Mouse (Mus musculus) embryonic facial prominence, embryonic 14.5 days (tissue): ENCODE results near the gene Lurap1l. TPM values are rescaled to one million over a fixed set of nuclear protein-coding genes. Genes with fewer than 3 reads are reported as not detected.

Experiments
- ATAC-seq: fragments of 200-750 bp; cut with Nextera tagmentation; 2 replicates; pipeline ENCODE4 v1.8.0; 2017; ENCODE audit warnings: low read depth, moderate number of reproducible peaks, moderate TSS enrichment
- DNase-seq: peaks from one replicate; pipeline ENCODE4 v3.0.0-alpha.2; 2015; ENCODE audit warnings: low spot score
- H3K27ac ChIP-seq: fragments of 300-500 bp; sonication (generic); replicated peaks from 2 replicates; pipeline ENCODE4 v1.5.1; 2014; ENCODE audit warnings: low read depth, mild to moderate bottlenecking, low read length, moderate library complexity
- H3K27me3 ChIP-seq: fragments of 300-500 bp; sonication (generic); replicated peaks from 2 replicates; pipeline ENCODE4 v1.6.1; 2014; ENCODE audit warnings: low read length; ENCODE audit not compliant: control insufficient read depth, insufficient read depth
- H3K36me3 ChIP-seq: fragments of 300-500 bp; sonication (generic); 2 replicates; pipeline ENCODE4 v1.6.1; 2014; ENCODE audit warnings: low read length, mixed read lengths; ENCODE audit not compliant: control insufficient read depth, insufficient read depth
- H3K4me1 ChIP-seq: fragments of 300-500 bp; sonication (generic); 2 replicates; pipeline ENCODE4 v1.6.1; 2014; ENCODE audit warnings: antibody characterized with exemption, low read length; ENCODE audit not compliant: control insufficient read depth, insufficient read depth
- H3K4me2 ChIP-seq: fragments of 300-500 bp; sonication (generic); 2 replicates; pipeline ENCODE4 v1.6.1; 2014; ENCODE audit warnings: low read depth, mild to moderate bottlenecking, low read length, moderate library complexity, mixed read lengths
- H3K4me3 ChIP-seq: fragments of 300-500 bp; sonication (generic); 2 replicates; pipeline ENCODE4 v1.5.1; 2014; ENCODE audit warnings: low read depth, mild to moderate bottlenecking, low read length
- H3K9ac ChIP-seq: fragments of 300-500 bp; sonication (generic); 2 replicates; pipeline ENCODE4 v1.6.1; 2014; ENCODE audit warnings: low read depth, mild to moderate bottlenecking, low read length, moderate library complexity, mixed read lengths
- H3K9me3 ChIP-seq: fragments of 300-500 bp; sonication (generic); 2 replicates; pipeline ENCODE4 v1.6.1; 2016; ENCODE audit warnings: low read length; ENCODE audit not compliant: control insufficient read depth
- WGBS: fragments of 180-500 bp; shearing (Covaris S2); extraction: QIAGEN DNeasy Blood & Tissue Kit; methylation state at CpG from one replicate; pipeline ENCODE4 v1.1.7; 2014; 5-methylcytosine and 5-hydroxymethylcytosine counted together
- polyA plus RNA-seq: library from polyadenylated mRNA; unstranded; fragments of >200 nt; fragmentation: Nextera tagmentation; extraction: Ambion mirVana; gene quantifications from 2 replicates; pipeline ENCODE4 v1.2.1, GENCODE M21; 2014

Lurap1l gene
- polyA plus RNA-seq, 1 experiment from 2014 or later = 14.8 TPM

DNA sequence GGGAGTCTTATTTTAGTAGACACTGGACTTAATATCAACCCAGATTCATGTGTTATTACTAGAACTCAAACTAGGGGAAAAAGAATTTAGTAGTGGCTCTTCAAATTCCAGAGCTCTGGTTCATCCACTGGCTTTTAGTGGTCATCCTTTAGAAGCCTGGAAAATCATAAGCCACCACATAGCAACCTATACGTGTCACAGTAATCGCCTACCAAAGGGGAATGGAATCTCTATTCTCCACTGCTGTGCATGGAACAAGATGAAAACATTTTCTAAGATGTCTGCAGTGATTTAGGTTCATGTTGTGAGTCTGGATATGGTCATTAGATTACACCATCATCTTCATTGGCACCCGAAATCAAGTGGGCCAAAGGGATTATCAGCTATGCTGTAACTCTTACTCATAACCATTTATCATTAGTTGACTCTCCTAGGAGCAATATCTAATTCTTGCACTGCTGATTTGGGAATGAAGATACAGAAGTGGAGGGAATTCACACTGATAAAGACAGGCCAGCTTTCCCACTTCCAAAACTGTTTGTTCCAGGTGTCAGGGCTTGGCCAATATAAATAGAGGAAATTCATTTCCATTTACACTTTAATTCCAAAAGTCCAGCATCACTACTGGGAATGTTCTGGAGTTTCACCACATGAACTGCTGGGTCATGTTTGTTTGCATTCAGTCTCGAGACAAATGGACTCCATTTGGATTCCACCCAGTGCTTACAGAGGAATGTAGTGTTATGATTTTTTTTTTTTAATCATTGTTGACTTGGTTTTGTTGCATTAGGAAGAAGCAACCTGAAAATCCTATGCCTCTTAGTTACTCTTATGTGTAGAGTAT is 11.4 kb downstream of the Lurap1l start:
- Histone ChIP-seq H3K4me2 (no peak overlapping the region), H3K9ac (no peak overlapping the region), H3K9me3 (no peaks in the 10 kb centered on the region), H3K27me3 (no peaks in the 10 kb centered on the region), H3K4me3 (no peak overlapping the region), H3K4me1 (no peaks in the 10 kb centered on the region), H3K27ac (no peak overlapping the region), H3K36me3 (no peaks in the 10 kb centered on the region)
- no peak for ATAC-seq
- 82% methylated on average over 4 of the region's 4 CpGs for WGBS
- DNase-seq = no peak

DNA sequence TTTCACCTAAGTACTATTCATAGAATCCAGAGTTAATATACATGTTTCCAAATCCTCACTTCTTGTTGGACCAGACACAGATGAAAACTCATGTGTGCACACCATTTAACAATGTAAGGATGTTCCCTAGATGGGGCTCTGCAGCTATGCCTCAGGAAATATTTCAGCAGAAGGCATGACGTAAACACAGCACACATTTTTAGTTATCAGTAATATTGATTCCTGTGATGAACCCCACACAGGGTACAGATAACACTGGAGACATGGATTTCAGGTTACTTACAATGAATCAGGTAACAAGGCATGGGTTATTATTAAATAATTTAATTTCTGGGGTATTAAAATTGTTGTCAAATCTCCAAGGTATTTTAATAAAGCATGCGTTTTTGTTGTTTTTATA is 12.2 kb downstream of the Lurap1l start:
- DNase-seq (no peak), ATAC-seq (no peak)
- Histone ChIP-seq H3K9ac (no peak overlapping the region), H3K4me1 (no peaks in the 10 kb centered on the region), H3K9me3 (no peaks in the 10 kb centered on the region), H3K4me3 (no peak overlapping the region), H3K27ac (no peak overlapping the region), H3K4me2 (no peak overlapping the region), H3K36me3 (no peaks in the 10 kb centered on the region), H3K27me3 (no peaks in the 10 kb centered on the region)
- 86% methylated on average over 2 of the region's 2 CpGs for whole genome bisulfite sequencing

- DNase-seq (no peak), ATAC-seq (no peak)
- Histone ChIP-seq H3K4me2 (no peak overlapping the region), H3K4me1 (no peaks in the 10 kb centered on the region), H3K9ac (no peak overlapping the region), H3K4me3 (no peak overlapping the region), H3K27me3 (no peaks in the 10 kb centered on the region), H3K36me3 (no peaks in the 10 kb centered on the region), H3K9me3 (no peaks in the 10 kb centered on the region), H3K27ac (no peak overlapping the region)
- 74% methylated on average over 4 of the region's 4 CpGs for WGBS
Measured at GRCm38 (mm10) chr4:80924815-80925214, 14.4 kb downstream of the Lurap1l start.

DNA sequence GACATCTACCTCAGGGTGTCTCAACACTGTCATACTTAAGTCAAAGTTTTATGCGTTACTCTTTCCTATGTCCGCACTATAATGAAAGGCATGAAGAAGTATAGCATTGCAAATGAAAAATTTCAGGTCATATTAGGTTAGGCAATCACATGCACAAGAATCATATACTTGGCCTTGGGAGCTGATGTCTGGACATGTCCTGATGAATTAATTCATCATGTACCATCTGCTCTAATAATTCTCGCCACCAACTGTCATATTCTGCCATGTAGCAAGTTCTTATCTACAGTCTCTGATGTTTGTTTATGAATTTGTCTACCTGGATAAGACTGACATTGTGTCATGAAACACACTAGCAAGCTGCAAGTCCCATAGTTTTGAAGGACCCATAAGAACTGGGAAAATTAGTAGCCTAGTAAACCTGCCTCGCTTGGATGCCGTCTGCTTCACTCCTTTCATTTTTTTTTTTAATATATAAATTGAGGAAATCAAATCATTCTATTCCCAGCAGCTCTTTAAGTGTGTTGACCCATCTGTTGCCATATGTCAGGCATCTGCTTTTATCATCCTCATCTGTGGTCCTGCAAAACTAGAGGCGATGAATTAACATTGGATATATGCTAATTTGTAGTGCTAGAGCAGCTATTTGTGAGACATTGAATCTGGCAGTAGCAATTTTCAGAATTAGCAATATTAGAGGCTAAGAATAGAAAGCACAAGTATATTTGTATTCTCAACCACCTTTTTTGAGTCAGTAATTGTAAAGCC is 15.5 kb downstream of the Lurap1l start:
- ATAC-seq (no peak), DNase-seq (no peak)
- Histone ChIP-seq H3K9ac (no peak overlapping the region), H3K4me3 (no peak overlapping the region), H3K4me2 (no peak overlapping the region), H3K36me3 (no peaks in the 10 kb centered on the region), H3K9me3 (no peaks in the 10 kb centered on the region), H3K27ac (no peak overlapping the region), H3K27me3 (no peaks in the 10 kb centered on the region), H3K4me1 (no peaks in the 10 kb centered on the region)
- 85% methylated on average over 6 of the region's 6 CpGs for WGBS

GRCm38 (mm10) chr4:80934749-80935148 is 24.3 kb downstream of the Lurap1l start:
- Histone ChIP-seq H3K27ac (no peak overlapping the region), H3K9me3 (no peaks in the 10 kb centered on the region), H3K36me3 (no peaks in the 10 kb centered on the region), H3K4me2 (no peak overlapping the region), H3K27me3 (no peaks in the 10 kb centered on the region), H3K9ac (no peak overlapping the region), H3K4me3 (no peak overlapping the region), H3K4me1 (no peaks in the 10 kb centered on the region)
- ATAC-seq (no peak), DNase-seq (no peak)
- 92% methylated on average over 3 of the region's 3 CpGs for WGBS

DNA sequence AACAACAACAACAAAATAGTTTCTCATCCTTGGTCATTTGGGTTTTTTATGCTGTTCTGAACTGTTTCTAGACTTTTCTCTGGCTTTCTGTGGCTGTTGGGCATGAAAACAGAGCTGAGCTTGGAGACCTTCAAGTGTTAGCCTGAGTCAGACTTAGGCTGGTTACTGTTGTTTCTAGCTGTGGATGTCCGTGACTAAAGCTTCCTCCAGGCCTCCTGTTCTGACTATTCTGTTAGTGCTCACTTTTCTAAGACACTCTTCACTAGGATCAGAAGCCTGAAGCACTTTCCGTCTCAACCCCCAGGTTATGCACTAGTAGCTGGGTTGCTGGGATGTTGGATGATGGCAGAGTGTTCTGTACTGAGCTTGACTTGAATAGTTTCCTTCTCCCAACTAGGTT is 28.7 kb downstream of the Lurap1l start:
- Histone ChIP-seq H3K36me3 (no peaks in the 10 kb centered on the region), H3K4me3 (no peak overlapping the region), H3K4me2 (no peak overlapping the region), H3K27me3 (no peaks in the 10 kb centered on the region), H3K27ac (no peak overlapping the region), H3K4me1 (no peaks in the 10 kb centered on the region), H3K9ac (no peak overlapping the region), H3K9me3 (no peaks in the 10 kb centered on the region)
- ATAC-seq = no peak
- 74% methylated on average over 2 of the region's 2 CpGs for WGBS
- no peak for DNase-seq

GRCm38 (mm10) chr4:80940946-80941345 is 30.5 kb downstream of the Lurap1l start:
- no peak overlapping the region for H3K4me2 ChIP-seq
- no peaks in the 10 kb centered on the region for H3K9me3 ChIP-seq
- 76% methylated on average over 4 of the region's 4 CpGs for WGBS
- H3K27me3 ChIP-seq = no peaks in the 10 kb centered on the region
- ATAC-seq (no peak), DNase-seq (no peak)
- no peaks in the 10 kb centered on the region for H3K4me1 ChIP-seq
- no peak overlapping the region for H3K9ac ChIP-seq
- no peaks in the 10 kb centered on the region for H3K36me3 ChIP-seq
- no peak overlapping the region for H3K4me3 ChIP-seq
- H3K27ac ChIP-seq = no peak overlapping the region

GRCm38 (mm10) chr4:80941978-80942377 is 31.5 kb downstream of the Lurap1l start:
- no peaks in the 10 kb centered on the region for H3K27me3 ChIP-seq
- WGBS = 73% methylated on average over 3 of the region's 3 CpGs
- ATAC-seq = no peak

More at GRCm38 (mm10) chr4:80941978-80942377, 31.5 kb downstream of the Lurap1l start:
- no peaks in the 10 kb centered on the region for H3K4me1 ChIP-seq
- H3K36me3 ChIP-seq = no peaks in the 10 kb centered on the region
- no peak overlapping the region for H3K4me3 ChIP-seq
- no peak overlapping the region for H3K9ac ChIP-seq
- H3K4me2 ChIP-seq = no peak overlapping the region
- no peaks in the 10 kb centered on the region for H3K9me3 ChIP-seq
- H3K27ac ChIP-seq = no peak overlapping the region
- DNase-seq = no peak
